Mouse (Mus musculus): ENCODE data around the gene Prkci.

GRCm38 (mm10) chr3:31080791-31081502 lies 85.4 kb downstream of the Prkci start:
- TF ChIP-seq CTCF (IDR thresholded peaks at IDR 0.05; ENCODE audit: low read depth, low read length) (no peak), POLR2A (IDR thresholded peaks at IDR 0.05; ENCODE audit: borderline replicate concordance, low read depth, low read length) (no peak)

Data from bone marrow macrophage, adult 2 months (primary cell).